Mouse (Mus musculus): ENCODE data around the gene Gm20388. TPM values are rescaled to one million over a fixed set of nuclear protein-coding genes. Genes with fewer than 3 reads are reported as not detected.

Gm20388 gene
- polyA plus RNA-seq, 1 experiment from 2014 or later = not detected

DNA sequence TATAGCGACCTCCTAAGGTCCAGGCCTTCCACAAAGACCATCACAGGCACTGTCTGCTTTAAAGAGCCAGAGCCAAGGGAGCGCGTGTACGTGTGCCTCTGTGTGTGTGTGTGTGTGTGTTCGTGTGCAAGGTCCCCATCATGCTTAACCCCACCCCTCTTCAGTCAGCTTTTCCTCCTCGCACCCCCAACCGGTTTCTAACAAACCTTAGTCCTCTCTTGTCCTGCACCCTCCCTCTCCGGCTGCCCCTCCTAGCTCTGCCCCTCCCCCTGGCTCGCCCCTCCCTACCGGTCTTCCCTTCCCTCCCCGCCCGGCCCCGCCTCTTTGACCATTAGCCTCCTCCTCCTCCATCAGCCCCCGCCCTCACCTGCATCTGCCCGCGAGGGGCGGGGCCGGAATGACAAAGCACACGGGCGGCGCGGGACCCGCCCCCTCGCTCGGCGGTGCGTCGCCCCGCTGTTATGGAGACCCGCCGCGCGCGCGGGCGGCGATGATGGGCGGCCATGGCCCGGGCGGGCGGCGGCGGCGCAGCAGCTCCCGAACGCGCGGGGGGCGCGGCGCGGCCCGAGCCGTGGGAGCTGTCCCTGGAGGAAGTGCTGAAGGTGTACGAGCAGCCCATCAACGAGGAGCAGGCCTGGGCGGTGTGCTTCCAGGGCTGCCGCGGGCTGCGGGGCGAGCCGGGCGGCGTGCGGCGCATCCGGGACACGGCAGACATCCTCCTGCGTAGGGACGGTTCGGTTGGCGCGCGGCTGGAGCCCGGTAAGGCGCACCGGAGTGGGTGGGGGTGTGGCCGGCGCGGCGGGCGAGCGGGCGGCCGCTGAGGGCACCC lies 3421.8 kb downstream of the Gm20388 start, which contains the start of gene Spire2:
Gene Spire2 (plus strand): TSS at position 452 of the 829 bp plus-strand sequence.
- H3K4me3 ChIP-seq (ENCODE audit: low read depth, low read length) = peak within 1 kb of the TSS; percentile 51
- peak; percentile 87 for DNase-seq (ENCODE audit: low spot score)
- H3K9ac ChIP-seq (ENCODE audit: low read length) = peak within 1 kb of the TSS; percentile 47
- peaks cover 20% of the 10 kb centered on the region for H3K27me3 ChIP-seq (ENCODE audit: control insufficient read depth, insufficient read depth, low read length)
- peak; percentile 81 for ATAC-seq (ENCODE audit: insufficient number of reproducible peaks, low FRiP score, low TSS enrichment, low read depth)
- H3K36me3 ChIP-seq (ENCODE audit: control insufficient read depth, insufficient read depth, low read length) = no peaks in the 10 kb centered on the region
- under 1% methylated on average over 78 of the region's 85 CpGs for WGBS
- H3K4me1 ChIP-seq (ENCODE audit: control insufficient read depth, insufficient read depth, low read length) = no peaks in the 10 kb centered on the region; the same call in 1 of the 2 replicates
- peak within 1 kb of the TSS; percentile 90 for H3K4me2 ChIP-seq (ENCODE audit: low read depth, severe bottlenecking)
- H3K9me3 ChIP-seq (ENCODE audit: control insufficient read depth, low read length) = no peaks in the 10 kb centered on the region
- no peak within 1 kb of the TSS for H3K27ac ChIP-seq (replicated peaks; ENCODE audit: low read depth, low read length)

GRCm38 (mm10) chr8:123333091-123333587 lies 3422.5 kb downstream of the Gm20388 start:
- WGBS = 2% methylated on average over 20 of the region's 21 CpGs
- Histone ChIP-seq H3K9me3 (ENCODE audit: control insufficient read depth, low read length) (no peaks in the 10 kb centered on the region), H3K4me2 (ENCODE audit: low read depth, severe bottlenecking) (peak overlapping the region; percentile 90), H3K4me3 (ENCODE audit: low read depth, low read length) (peak overlapping the region; percentile 51), H3K27ac (replicated peaks; ENCODE audit: low read depth, low read length) (no peak overlapping the region), H3K4me1 (ENCODE audit: control insufficient read depth, insufficient read depth, low read length) (no peaks in the 10 kb centered on the region; the same call in 1 of the 2 replicates), H3K36me3 (ENCODE audit: control insufficient read depth, insufficient read depth, low read length) (no peaks in the 10 kb centered on the region), H3K9ac (ENCODE audit: low read length) (no peak overlapping the region; the same call in 1 of the 2 replicates), H3K27me3 (ENCODE audit: control insufficient read depth, insufficient read depth, low read length) (peaks cover 20% of the 10 kb centered on the region)
- ATAC-seq (ENCODE audit: insufficient number of reproducible peaks, low FRiP score, low TSS enrichment, low read depth) (no peak; the same call in 1 of the 2 replicates), DNase-seq (ENCODE audit: low spot score) (no peak)

- 9% methylated on average over 7 of the region's 7 CpGs for WGBS
- no peaks in the 10 kb centered on the region for H3K36me3 ChIP-seq (ENCODE audit: control insufficient read depth, insufficient read depth, low read length)
Observed at GRCm38 (mm10) chr8:123333864-123334263, 3423.2 kb downstream of the Gm20388 start.

GRCm38 (mm10) chr8:123334467-123334866 lies 3423.8 kb downstream of the Gm20388 start:
- ATAC-seq (ENCODE audit: insufficient number of reproducible peaks, low FRiP score, low TSS enrichment, low read depth) = no peak
- Histone ChIP-seq H3K4me1 (ENCODE audit: control insufficient read depth, insufficient read depth, low read length) (no peaks in the 10 kb centered on the region; the same call in 1 of the 2 replicates), H3K36me3 (ENCODE audit: control insufficient read depth, insufficient read depth, low read length) (no peaks in the 10 kb centered on the region), H3K9me3 (ENCODE audit: control insufficient read depth, low read length) (no peaks in the 10 kb centered on the region), H3K4me3 (ENCODE audit: low read depth, low read length) (no peak overlapping the region), H3K27ac (replicated peaks; ENCODE audit: low read depth, low read length) (no peak overlapping the region), H3K27me3 (ENCODE audit: control insufficient read depth, insufficient read depth, low read length) (peaks cover 20% of the 10 kb centered on the region), H3K4me2 (ENCODE audit: low read depth, severe bottlenecking) (no peak overlapping the region), H3K9ac (ENCODE audit: low read length) (no peak overlapping the region)
- DNase-seq (ENCODE audit: low spot score) = no peak
- WGBS = 0% methylated on average over 1 of the region's 1 CpGs

More at GRCm38 (mm10) chr8:123333864-123334263, 3423.2 kb downstream of the Gm20388 start:
- no peak overlapping the region for H3K4me2 ChIP-seq (ENCODE audit: low read depth, severe bottlenecking)
- ATAC-seq (ENCODE audit: insufficient number of reproducible peaks, low FRiP score, low TSS enrichment, low read depth) (no peak), DNase-seq (ENCODE audit: low spot score) (no peak)
- H3K9me3 ChIP-seq (ENCODE audit: control insufficient read depth, low read length) = no peaks in the 10 kb centered on the region
- H3K27ac ChIP-seq (replicated peaks; ENCODE audit: low read depth, low read length) = no peak overlapping the region
- no peak overlapping the region for H3K4me3 ChIP-seq (ENCODE audit: low read depth, low read length)
- peaks cover 20% of the 10 kb centered on the region for H3K27me3 ChIP-seq (ENCODE audit: control insufficient read depth, insufficient read depth, low read length)
- H3K9ac ChIP-seq (ENCODE audit: low read length) = no peak overlapping the region
- no peaks in the 10 kb centered on the region; the same call in 1 of the 2 replicates for H3K4me1 ChIP-seq (ENCODE audit: control insufficient read depth, insufficient read depth, low read length)

GRCm38 (mm10) chr8:123337475-123337874 lies 3426.8 kb downstream of the Gm20388 start:
- Histone ChIP-seq H3K36me3 (ENCODE audit: control insufficient read depth, insufficient read depth, low read length) (no peaks in the 10 kb centered on the region), H3K27ac (replicated peaks; ENCODE audit: low read depth, low read length) (no peak overlapping the region), H3K27me3 (ENCODE audit: control insufficient read depth, insufficient read depth, low read length) (peaks cover 17% of the 10 kb centered on the region), H3K4me2 (ENCODE audit: low read depth, severe bottlenecking) (no peak overlapping the region), H3K4me1 (ENCODE audit: control insufficient read depth, insufficient read depth, low read length) (no peaks in the 10 kb centered on the region; the same call in 1 of the 2 replicates), H3K4me3 (ENCODE audit: low read depth, low read length) (no peak overlapping the region), H3K9ac (ENCODE audit: low read length) (no peak overlapping the region), H3K9me3 (ENCODE audit: control insufficient read depth, low read length) (no peaks in the 10 kb centered on the region)
- ATAC-seq (ENCODE audit: insufficient number of reproducible peaks, low FRiP score, low TSS enrichment, low read depth) = no peak
- WGBS = 87% methylated on average over 3 of the region's 3 CpGs
- no peak for DNase-seq (ENCODE audit: low spot score)

GRCm38 (mm10) chr8:123340071-123340470 lies 3429.4 kb downstream of the Gm20388 start:
- Histone ChIP-seq H3K9ac (ENCODE audit: low read length) (no peak overlapping the region), H3K27me3 (ENCODE audit: control insufficient read depth, insufficient read depth, low read length) (no peaks in the 10 kb centered on the region), H3K36me3 (ENCODE audit: control insufficient read depth, insufficient read depth, low read length) (no peaks in the 10 kb centered on the region), H3K9me3 (ENCODE audit: control insufficient read depth, low read length) (no peaks in the 10 kb centered on the region), H3K4me2 (ENCODE audit: low read depth, severe bottlenecking) (no peak overlapping the region), H3K4me3 (ENCODE audit: low read depth, low read length) (no peak overlapping the region), H3K4me1 (ENCODE audit: control insufficient read depth, insufficient read depth, low read length) (no peaks in the 10 kb centered on the region), H3K27ac (replicated peaks; ENCODE audit: low read depth, low read length) (no peak overlapping the region)
- peak; percentile 32 for DNase-seq (ENCODE audit: low spot score)
- ATAC-seq (ENCODE audit: insufficient number of reproducible peaks, low FRiP score, low TSS enrichment, low read depth) = no peak
- 95% methylated on average over 4 of the region's 4 CpGs for WGBS

- WGBS = 86% methylated on average over 27 of the region's 27 CpGs
- ATAC-seq (ENCODE audit: insufficient number of reproducible peaks, low FRiP score, low TSS enrichment, low read depth) = no peak
Observed at GRCm38 (mm10) chr8:123341040-123342015, 3430.7 kb downstream of the Gm20388 start.

DNA sequence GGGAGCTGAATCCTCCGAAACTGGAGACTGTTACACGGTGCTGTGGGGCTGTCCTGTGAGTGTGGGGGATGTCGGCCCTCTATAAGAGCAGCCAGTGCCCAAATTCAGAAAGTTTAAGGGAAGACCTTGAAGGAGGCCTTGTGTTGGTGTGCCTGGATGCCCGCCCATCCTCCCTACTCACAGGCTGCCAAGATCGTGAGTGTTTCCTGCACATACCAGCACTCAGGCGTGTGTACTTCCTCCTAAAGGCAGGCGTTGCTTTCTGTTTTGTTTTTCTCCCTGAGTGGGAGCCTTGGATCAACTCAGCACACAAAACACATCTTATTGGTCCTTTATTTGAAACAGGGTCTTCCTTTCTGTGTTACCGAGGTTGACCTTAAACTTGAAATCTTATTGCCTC lies 3431.6 kb downstream of the Gm20388 start:
- Histone ChIP-seq H3K27me3 (ENCODE audit: control insufficient read depth, insufficient read depth, low read length) (no peaks in the 10 kb centered on the region), H3K9ac (ENCODE audit: low read length) (no peak overlapping the region), H3K4me2 (ENCODE audit: low read depth, severe bottlenecking) (no peak overlapping the region), H3K27ac (replicated peaks; ENCODE audit: low read depth, low read length) (no peak overlapping the region), H3K36me3 (ENCODE audit: control insufficient read depth, insufficient read depth, low read length) (no peaks in the 10 kb centered on the region), H3K4me1 (ENCODE audit: control insufficient read depth, insufficient read depth, low read length) (no peaks in the 10 kb centered on the region), H3K4me3 (ENCODE audit: low read depth, low read length) (no peak overlapping the region), H3K9me3 (ENCODE audit: control insufficient read depth, low read length) (no peaks in the 10 kb centered on the region)
- ATAC-seq (ENCODE audit: insufficient number of reproducible peaks, low FRiP score, low TSS enrichment, low read depth) (no peak), DNase-seq (ENCODE audit: low spot score) (no peak)
- WGBS = 85% methylated on average over 8 of the region's 8 CpGs

More at GRCm38 (mm10) chr8:123341040-123342015, 3430.7 kb downstream of the Gm20388 start:
- Histone ChIP-seq H3K9ac (ENCODE audit: low read length) (no peak overlapping the region), H3K27me3 (ENCODE audit: control insufficient read depth, insufficient read depth, low read length) (no peaks in the 10 kb centered on the region), H3K9me3 (ENCODE audit: control insufficient read depth, low read length) (no peaks in the 10 kb centered on the region), H3K27ac (replicated peaks; ENCODE audit: low read depth, low read length) (no peak overlapping the region), H3K4me2 (ENCODE audit: low read depth, severe bottlenecking) (no peak overlapping the region), H3K36me3 (ENCODE audit: control insufficient read depth, insufficient read depth, low read length) (no peaks in the 10 kb centered on the region), H3K4me1 (ENCODE audit: control insufficient read depth, insufficient read depth, low read length) (no peaks in the 10 kb centered on the region), H3K4me3 (ENCODE audit: low read depth, low read length) (no peak overlapping the region)
- DNase-seq (ENCODE audit: low spot score) = no peak
